Mouse (Mus musculus) liver, embryonic 15.5 days (tissue): Measurements from ENCODE around the gene Ccdc12. TPM values are rescaled to one million over a fixed set of nuclear protein-coding genes. Genes with fewer than 3 reads are reported as not detected.

Source experiments
- ATAC-seq: fragments of 200-750 bp; cut with Nextera tagmentation; 2 replicates; pipeline ENCODE4 v1.8.0; 2017; ENCODE audit warnings: moderate number of reproducible peaks, mild to moderate bottlenecking, moderate library complexity; ENCODE audit not compliant: insufficient read depth
- H3K27ac ChIP-seq: fragments of 300-500 bp; sonication (generic); replicated peaks from 2 replicates; pipeline ENCODE4 v1.5.1; 2015; ENCODE audit warnings: mild to moderate bottlenecking, inconsistent platforms
- H3K27me3 ChIP-seq: fragments of 300-500 bp; sonication (generic); 2 replicates; pipeline ENCODE4 v1.6.1; 2015; ENCODE audit warnings: mild to moderate bottlenecking, inconsistent platforms
- H3K36me3 ChIP-seq: fragments of 300-500 bp; sonication (generic); replicated peaks from 2 replicates; pipeline ENCODE4 v1.6.1; 2015; ENCODE audit warnings: moderate library complexity, mild to moderate bottlenecking, inconsistent platforms
- H3K4me1 ChIP-seq: fragments of 300-500 bp; sonication (generic); replicated peaks from 2 replicates; pipeline ENCODE4 v1.6.1; 2015; ENCODE audit warnings: inconsistent platforms
- H3K4me2 ChIP-seq: fragments of 300-500 bp; sonication (generic); 2 replicates; pipeline ENCODE4 v1.6.1; 2015; ENCODE audit warnings: moderate library complexity, mild to moderate bottlenecking, inconsistent platforms
- H3K4me3 ChIP-seq: fragments of 300-500 bp; sonication (generic); replicated peaks from 2 replicates; pipeline ENCODE4 v1.5.1; 2015; ENCODE audit warnings: mild to moderate bottlenecking, inconsistent platforms
- H3K9ac ChIP-seq: fragments of 300-500 bp; sonication (generic); 2 replicates; pipeline ENCODE4 v1.6.1; 2015; ENCODE audit warnings: moderate library complexity, mild to moderate bottlenecking, inconsistent platforms
- H3K9me3 ChIP-seq: fragments of 300-500 bp; sonication (generic); replicated peaks from 2 replicates; pipeline ENCODE4 v1.6.1; 2016; ENCODE audit warnings: inconsistent platforms
- WGBS: fragments of 180-500 bp; shearing (Covaris S2); methylation state at CpG from one replicate; pipeline ENCODE4 v1.1.7; 2015; ENCODE audit warnings: mixed read lengths; ENCODE audit not compliant: insufficient replicate concordance; 5-methylcytosine and 5-hydroxymethylcytosine counted together
- polyA plus RNA-seq: library from polyadenylated mRNA; unstranded; fragments of >200 nt; fragmentation: Nextera tagmentation; extraction: Ambion mirVana; gene quantifications from 2 replicates; pipeline ENCODE4 v1.2.1, GENCODE M21; 2015

Ccdc12 gene
- polyA plus RNA-seq, 1 experiment from 2014 or later, result 60.9 TPM

DNA sequence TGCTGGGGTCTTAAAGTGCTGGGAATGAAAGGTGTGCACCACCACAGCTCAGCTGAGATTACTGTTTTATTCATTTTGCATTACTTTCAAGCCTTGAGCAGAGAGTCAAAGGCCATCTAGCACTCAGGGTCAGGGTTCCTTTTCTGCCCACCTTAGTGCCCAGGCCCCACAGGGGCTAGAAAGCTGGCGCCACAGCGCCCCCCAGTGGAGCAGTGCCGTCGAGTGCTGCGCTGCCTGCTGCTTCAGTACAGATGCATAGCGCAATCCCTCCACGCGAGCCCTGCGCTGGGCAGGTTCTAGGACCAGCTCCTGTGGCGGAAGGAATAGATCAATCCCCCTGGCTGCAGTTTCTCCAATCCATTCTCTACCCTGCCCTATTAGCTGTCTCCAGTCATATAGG is 25.1 kb upstream of the Ccdc12 start:
- no peaks in the 10 kb centered on the region for H3K9me3 ChIP-seq
- ATAC-seq, result no peak
- H3K36me3 ChIP-seq, result peaks cover 31% of the 10 kb centered on the region
- WGBS, result 58% methylated on average over 10 of the region's 10 CpGs
- no peak overlapping the region for H3K27ac ChIP-seq
- no peak overlapping the region for H3K4me2 ChIP-seq
- no peak overlapping the region for H3K4me3 ChIP-seq
- no peaks in the 10 kb centered on the region for H3K4me1 ChIP-seq
- no peak overlapping the region for H3K9ac ChIP-seq
- H3K27me3 ChIP-seq, result no peaks in the 10 kb centered on the region

DNA sequence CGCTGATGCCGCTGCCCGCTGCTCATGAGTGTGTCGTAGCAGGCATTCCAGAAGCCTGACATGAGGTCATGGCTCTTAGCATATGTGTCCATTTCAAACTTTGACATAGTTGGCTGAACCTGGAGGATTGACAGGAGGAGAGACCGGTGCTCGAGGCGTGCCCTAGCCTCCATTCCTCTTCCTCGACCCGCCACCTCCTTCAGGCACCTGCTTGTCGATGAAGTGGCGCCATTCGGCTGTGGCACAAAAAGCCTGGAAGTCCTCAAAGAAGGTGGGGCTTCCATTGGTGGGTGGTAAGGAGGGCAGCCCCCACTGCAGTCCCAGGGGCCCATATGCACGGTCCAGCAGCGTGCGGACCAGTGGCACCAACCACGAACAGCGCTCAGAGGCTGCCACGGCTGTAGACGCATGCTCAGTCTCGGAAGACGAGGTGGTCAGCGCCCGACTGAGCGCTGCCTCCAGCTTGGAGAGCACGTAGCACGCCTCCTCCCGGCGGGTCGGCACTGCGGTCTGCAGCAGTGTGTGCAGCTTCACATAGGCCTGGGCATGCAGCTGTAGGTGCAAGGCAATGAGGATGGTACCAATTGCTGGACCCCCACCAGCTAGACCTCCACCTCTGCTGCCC is 24.5 kb upstream of the Ccdc12 start:
- no peaks in the 10 kb centered on the region for H3K27me3 ChIP-seq
- no peak for ATAC-seq
- no peak overlapping the region for H3K9ac ChIP-seq
- H3K27ac ChIP-seq, result no peak overlapping the region
- H3K4me2 ChIP-seq, result no peak overlapping the region
- H3K4me3 ChIP-seq, result no peak overlapping the region
- 82% methylated on average over 30 of the region's 30 CpGs for WGBS
- H3K4me1 ChIP-seq, result no peaks in the 10 kb centered on the region
- H3K36me3 ChIP-seq, result peaks cover 26% of the 10 kb centered on the region
- no peaks in the 10 kb centered on the region for H3K9me3 ChIP-seq

DNA sequence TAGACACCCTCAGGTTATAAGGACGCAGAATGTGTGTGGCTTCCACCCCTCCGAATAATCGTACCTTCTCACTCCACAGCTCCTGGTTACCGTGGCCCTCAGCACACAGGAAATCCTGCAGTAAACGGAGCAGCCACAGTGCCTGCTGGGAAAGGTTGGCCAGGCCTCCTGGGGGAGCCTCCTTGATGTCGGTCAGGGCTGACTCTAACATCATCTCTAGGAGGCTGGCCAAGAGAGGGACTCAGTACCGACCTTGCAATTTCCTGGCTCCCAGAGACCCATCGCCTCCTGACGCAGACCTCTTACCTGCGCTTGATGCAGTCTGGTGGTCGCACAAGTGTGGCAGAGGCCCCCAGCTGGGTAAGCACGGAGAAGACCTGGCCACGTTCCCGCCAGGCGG is 23.6 kb upstream of the Ccdc12 start:
- no peak overlapping the region for H3K9ac ChIP-seq
- no peak overlapping the region for H3K4me3 ChIP-seq
- H3K36me3 ChIP-seq, result peaks cover 26% of the 10 kb centered on the region
- no peak overlapping the region for H3K4me2 ChIP-seq
- H3K27ac ChIP-seq, result no peak overlapping the region
- H3K4me1 ChIP-seq, result no peaks in the 10 kb centered on the region
- no peaks in the 10 kb centered on the region for H3K27me3 ChIP-seq
- 73% methylated on average over 15 of the region's 15 CpGs for WGBS
- no peaks in the 10 kb centered on the region for H3K9me3 ChIP-seq
- ATAC-seq, result no peak

DNA sequence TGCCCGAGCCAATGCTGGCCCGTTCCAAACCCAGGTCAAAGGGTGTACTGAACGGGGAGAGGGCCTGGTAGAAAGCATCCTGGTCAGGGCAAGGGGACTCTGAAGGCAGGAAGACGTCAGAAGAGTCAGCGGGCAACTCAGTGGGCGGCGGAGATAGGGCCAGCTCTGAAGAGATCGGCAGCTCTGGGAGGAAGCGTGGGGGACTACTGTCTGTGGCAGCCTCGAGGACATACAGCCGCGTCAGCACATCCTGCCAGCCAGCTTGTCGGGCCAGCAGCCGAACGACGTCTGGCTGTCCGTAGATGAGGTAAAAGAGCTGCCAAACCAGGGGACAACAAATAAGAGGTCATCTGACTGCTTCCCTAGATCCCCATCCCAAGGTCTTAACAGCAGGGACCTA is 22.4 kb upstream of the Ccdc12 start:
- H3K36me3 ChIP-seq, result peaks cover 34% of the 10 kb centered on the region
- ATAC-seq, result no peak
- WGBS, result 82% methylated on average over 17 of the region's 17 CpGs
- H3K4me2 ChIP-seq, result no peak overlapping the region
- no peak overlapping the region for H3K27ac ChIP-seq
- H3K9ac ChIP-seq, result no peak overlapping the region
- no peak overlapping the region for H3K4me3 ChIP-seq
- H3K9me3 ChIP-seq, result no peaks in the 10 kb centered on the region
- no peaks in the 10 kb centered on the region for H3K4me1 ChIP-seq
- no peaks in the 10 kb centered on the region for H3K27me3 ChIP-seq

DNA sequence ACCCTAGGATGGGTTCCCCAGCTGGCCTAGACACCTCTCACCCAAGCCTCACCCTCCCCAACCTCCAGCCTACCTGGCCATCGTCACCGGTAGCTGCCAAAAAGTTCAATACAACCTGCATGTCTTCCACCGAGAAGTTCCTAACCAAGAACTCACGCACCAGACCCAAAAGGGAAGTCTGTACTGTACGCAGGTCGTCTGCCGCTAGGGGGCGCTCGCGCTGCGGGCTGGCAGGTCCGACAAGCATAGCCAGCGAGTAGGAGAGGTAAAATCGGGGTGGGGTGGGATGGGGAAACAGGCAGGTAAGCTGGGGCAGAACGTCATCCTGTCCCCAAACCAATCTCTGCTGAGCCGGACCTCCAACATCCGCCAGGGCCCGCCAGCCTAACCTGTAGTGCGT is 21.1 kb upstream of the Ccdc12 start:
- H3K9me3 ChIP-seq, result no peaks in the 10 kb centered on the region
- no peak overlapping the region for H3K9ac ChIP-seq
- no peak for ATAC-seq
- no peak overlapping the region for H3K27ac ChIP-seq
- 15% methylated on average over 19 of the region's 19 CpGs for WGBS
- no peak overlapping the region for H3K4me3 ChIP-seq
- H3K36me3 ChIP-seq, result peaks cover 35% of the 10 kb centered on the region
- no peaks in the 10 kb centered on the region for H3K4me1 ChIP-seq
- H3K27me3 ChIP-seq, result no peaks in the 10 kb centered on the region
- no peak overlapping the region for H3K4me2 ChIP-seq

DNA sequence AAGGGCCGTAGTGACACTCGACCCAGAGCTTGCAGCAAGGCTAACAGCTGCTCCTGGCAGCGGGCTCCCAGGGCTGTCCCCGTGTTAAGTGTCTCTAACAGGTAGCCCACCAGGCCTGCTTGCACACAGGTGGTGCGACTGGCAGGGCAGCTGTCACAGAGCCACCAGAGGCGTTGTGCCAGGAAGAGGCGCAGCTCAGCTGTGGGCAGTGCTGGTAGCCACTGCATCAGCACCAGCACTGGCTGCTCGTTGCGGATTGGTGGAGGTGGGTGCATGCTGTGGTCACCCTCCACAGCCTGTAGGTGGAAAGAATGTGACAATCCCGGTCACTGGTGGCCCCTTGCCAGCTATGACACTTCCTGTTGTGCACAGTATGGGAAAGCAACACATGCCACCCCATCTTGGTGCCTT is 17.7 kb upstream of the Ccdc12 start:
- no peak overlapping the region for H3K9ac ChIP-seq
- WGBS, result 79% methylated on average over 10 of the region's 10 CpGs
- no peak overlapping the region for H3K27ac ChIP-seq
- no peak overlapping the region for H3K4me3 ChIP-seq
- H3K9me3 ChIP-seq, result no peaks in the 10 kb centered on the region
- H3K4me2 ChIP-seq, result no peak overlapping the region
- peaks cover 18% of the 10 kb centered on the region; the same call in 1 of the 2 replicates for H3K36me3 ChIP-seq
- no peaks in the 10 kb centered on the region; the same call in 1 of the 2 replicates for H3K4me1 ChIP-seq
- no peaks in the 10 kb centered on the region; the same call in 1 of the 2 replicates for H3K27me3 ChIP-seq
- no peak for ATAC-seq

DNA sequence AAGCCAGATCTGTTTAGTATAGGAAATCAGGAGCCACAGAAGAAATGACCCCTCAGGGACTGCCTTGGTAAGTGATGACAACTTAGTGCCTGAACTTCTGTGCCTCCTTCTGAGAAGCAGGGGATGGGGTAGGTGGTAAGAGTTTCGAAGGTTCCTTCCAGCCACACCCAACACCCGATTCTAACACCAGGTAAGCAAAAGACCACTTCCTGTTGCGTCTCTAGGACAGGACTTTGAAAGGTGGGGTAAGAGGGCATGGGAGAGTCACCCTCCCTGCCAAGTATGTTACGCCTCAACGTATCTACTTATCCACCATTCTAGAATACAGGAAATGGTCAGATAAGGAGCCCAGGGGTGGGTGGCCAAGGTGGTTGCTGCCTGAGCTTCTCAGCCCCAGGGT is 15.3 kb upstream of the Ccdc12 start:
- no peak overlapping the region for H3K27ac ChIP-seq
- no peak overlapping the region for H3K4me2 ChIP-seq
- no peaks in the 10 kb centered on the region; the same call in 1 of the 2 replicates for H3K27me3 ChIP-seq
- no peak overlapping the region for H3K4me3 ChIP-seq
- ATAC-seq, result no peak
- H3K4me1 ChIP-seq, result peaks cover 19% of the 10 kb centered on the region; the same call in 1 of the 2 replicates
- H3K36me3 ChIP-seq, result peaks cover 9% of the 10 kb centered on the region; the same call in 1 of the 2 replicates
- WGBS, result 44% methylated on average over 5 of the region's 5 CpGs
- H3K9ac ChIP-seq, result no peak overlapping the region
- H3K9me3 ChIP-seq, result no peaks in the 10 kb centered on the region

DNA sequence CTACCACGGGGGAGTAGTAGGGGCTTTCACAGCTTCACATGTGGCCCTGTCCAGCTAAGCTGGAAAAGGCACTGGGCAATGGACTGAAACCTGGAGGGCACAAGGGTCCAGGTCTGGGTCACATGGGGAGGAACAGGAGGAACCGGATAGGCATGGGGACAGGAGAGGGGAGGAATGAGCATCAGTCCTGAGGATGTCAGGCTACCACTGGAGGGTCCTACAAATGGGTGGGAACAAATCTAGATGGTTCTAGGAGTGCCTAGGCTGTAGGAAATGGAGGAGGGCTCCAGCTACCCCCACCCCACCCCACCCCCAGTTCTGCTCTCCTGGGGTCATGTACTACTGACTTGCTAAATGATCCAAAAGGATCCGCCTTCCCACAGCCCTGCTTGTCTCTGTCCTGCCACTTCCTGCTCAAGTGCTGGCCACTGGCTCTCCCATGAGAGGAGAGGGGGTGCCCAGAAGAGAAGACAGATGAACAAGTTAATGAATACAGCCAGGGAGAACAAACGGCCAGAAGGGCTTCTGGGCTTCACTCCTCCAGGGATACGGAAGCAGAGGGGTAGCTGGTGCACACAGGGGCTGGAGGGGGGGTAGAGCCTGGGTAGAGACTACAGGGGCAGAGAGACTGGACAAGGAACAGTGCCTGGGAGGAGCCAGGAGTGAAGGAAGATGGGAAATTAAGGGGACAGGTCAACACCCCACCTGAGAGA is 13.3 kb upstream of the Ccdc12 start:
- Histone ChIP-seq H3K9ac (no peak overlapping the region), H3K4me2 (no peak overlapping the region), H3K36me3 (peaks cover 9% of the 10 kb centered on the region; the same call in 1 of the 2 replicates), H3K9me3 (no peaks in the 10 kb centered on the region), H3K4me3 (no peak overlapping the region), H3K4me1 (peaks cover 22% of the 10 kb centered on the region; the same call in 1 of the 2 replicates), H3K27ac (no peak overlapping the region), H3K27me3 (peaks cover 3% of the 10 kb centered on the region)
- WGBS, result 48% methylated on average over 5 of the region's 5 CpGs
- no peak for ATAC-seq

DNA sequence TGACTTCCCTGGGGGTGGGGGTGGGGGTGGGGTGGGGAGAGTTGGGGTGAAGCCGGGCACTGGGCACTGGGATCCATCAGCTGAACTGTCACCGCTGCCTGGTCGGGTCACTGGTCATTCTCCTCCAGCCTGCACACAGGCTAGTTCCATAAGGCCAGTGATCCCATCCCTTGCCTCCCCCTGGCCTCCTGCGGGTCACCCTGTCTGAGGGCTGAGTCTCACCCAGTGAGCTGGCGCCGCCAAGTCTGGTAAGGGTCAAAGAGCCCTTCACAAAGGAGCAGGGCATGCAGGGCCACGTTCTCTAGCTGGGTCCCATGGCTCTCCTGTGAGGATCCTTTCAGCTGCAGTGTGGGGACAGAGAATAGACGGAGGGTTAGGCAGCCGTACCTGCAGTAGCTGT is 12.5 kb upstream of the Ccdc12 start:
- ATAC-seq, result no peak
- 0 out of 2 replicates have a peak overlapping the region, but pooled peaks have one; percentile 13 for H3K4me2 ChIP-seq
- H3K4me3 ChIP-seq, result no peak overlapping the region
- peaks cover 1% of the 10 kb centered on the region; the same call in 1 of the 2 replicates for H3K36me3 ChIP-seq
- peaks cover 22% of the 10 kb centered on the region; the same call in 1 of the 2 replicates for H3K4me1 ChIP-seq
- no peak overlapping the region for H3K9ac ChIP-seq
- H3K27me3 ChIP-seq, result peaks cover 3% of the 10 kb centered on the region
- no peak overlapping the region for H3K27ac ChIP-seq
- 57% methylated on average over 9 of the region's 9 CpGs for WGBS
- H3K9me3 ChIP-seq, result no peaks in the 10 kb centered on the region

DNA sequence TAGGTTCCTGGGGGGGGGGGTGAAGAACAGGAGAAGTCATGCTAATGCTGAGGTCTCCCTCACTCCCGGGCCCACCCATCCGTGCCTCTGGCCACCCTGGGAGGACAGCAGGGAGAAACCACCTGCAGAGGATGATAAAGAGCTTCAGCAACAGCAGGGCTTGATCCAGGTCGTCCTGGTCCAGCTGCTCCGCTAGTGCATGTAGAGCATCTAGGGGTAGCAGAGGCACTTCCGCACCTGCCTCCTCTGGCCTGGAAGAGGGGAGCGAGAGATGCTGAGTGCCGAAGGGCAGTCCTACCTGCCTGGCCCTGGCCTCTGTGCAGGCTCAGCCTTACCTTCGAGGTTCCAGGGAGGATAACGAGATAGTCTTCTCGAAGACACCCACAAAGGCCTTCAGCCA is 12.0 kb upstream of the Ccdc12 start:
- H3K4me3 ChIP-seq, result no peak overlapping the region
- ATAC-seq, result no peak
- WGBS, result 65% methylated on average over 10 of the region's 10 CpGs
- H3K9me3 ChIP-seq, result no peaks in the 10 kb centered on the region
- H3K9ac ChIP-seq, result no peak overlapping the region
- H3K27ac ChIP-seq, result no peak overlapping the region
- H3K4me1 ChIP-seq, result peaks cover 22% of the 10 kb centered on the region; the same call in 1 of the 2 replicates
- H3K27me3 ChIP-seq, result peaks cover 4% of the 10 kb centered on the region
- peak overlapping the region; percentile 13; the same call in 1 of the 2 replicates for H3K4me2 ChIP-seq
- H3K36me3 ChIP-seq, result no peaks in the 10 kb centered on the region; the same call in 1 of the 2 replicates

DNA sequence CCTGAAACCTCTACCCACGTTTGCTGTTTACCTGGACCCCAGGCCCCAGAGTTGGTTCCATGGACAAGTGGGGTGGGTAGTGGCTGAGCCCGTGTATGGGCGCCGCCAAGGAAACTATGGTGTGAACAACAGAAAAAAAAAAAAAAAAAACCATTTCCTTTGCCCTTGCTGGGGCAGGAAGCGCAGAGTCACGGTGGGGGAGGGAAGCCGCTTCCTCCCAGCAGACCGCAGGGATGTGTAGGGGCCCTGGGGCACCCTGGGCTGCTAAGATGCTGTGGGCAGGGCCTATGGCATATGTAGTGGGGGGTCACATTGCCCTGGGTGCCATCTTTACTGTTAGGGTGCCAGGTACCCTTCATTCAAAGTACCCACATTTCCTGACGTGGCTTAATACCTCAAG is 11.1 kb upstream of the Ccdc12 start:
- H3K36me3 ChIP-seq, result no peaks in the 10 kb centered on the region
- peak overlapping the region; percentile 23; the same call in 1 of the 2 replicates for H3K4me3 ChIP-seq
- peaks cover 22% of the 10 kb centered on the region; the same call in 1 of the 2 replicates for H3K4me1 ChIP-seq
- ATAC-seq, result 0 out of 2 replicates have a peak, but pooled peaks have one; percentile 23
- 12% methylated on average over 9 of the region's 9 CpGs for WGBS
- 0 out of 2 replicates have a peak overlapping the region, but pooled peaks have one; percentile 33 for H3K27ac ChIP-seq
- H3K27me3 ChIP-seq, result peaks cover 9% of the 10 kb centered on the region
- H3K9ac ChIP-seq, result no peak overlapping the region
- H3K4me2 ChIP-seq, result peak overlapping the region; percentile 41
- no peaks in the 10 kb centered on the region for H3K9me3 ChIP-seq
